ENCODE assay signal across 8 mouse cellular contexts in genomic region chr4:117658582-117659444, GRCm38 (mm10). TPM values are rescaled to one million over a fixed set of nuclear protein-coding genes. Genes with fewer than 3 reads are reported as not detected.
DNase-seq lines count a peak whose midpoint lies in the region; ATAC-seq lines count a peak whose summit lies in the region.
"Had no signal": no experiment of that assay in that cellular context is flagged by ENCODE, and none has a peak within 500 bp of the region (broad histone marks: within the 10 kb centered on the region; RNA-seq: fewer than 3 reads in every experiment).

No protein-coding gene starts in this region.

- no peaks in the 10 kb centered on the region; the same call in 1 of the 2 replicates for H3K4me1 ChIP-seq in liver, embryonic 13.5 days (replicated peaks)

- no peaks in the 10 kb centered on the region for H3K9me3 ChIP-seq in liver, embryonic 13.5 days (replicated peaks)

- no peak overlapping the region for H3K27ac ChIP-seq in liver, embryonic 13.5 days

- H3K9ac ChIP-seq in liver, embryonic 13.5 days = no peak overlapping the region

- no peaks in the 10 kb centered on the region for H3K36me3 ChIP-seq in liver, embryonic 13.5 days

- WGBS in liver, embryonic 13.5 days (ENCODE audit: insufficient replicate concordance) = 59% methylated on average over 14 of the region's 14 CpGs

- no peak overlapping the region for H3K4me2 ChIP-seq in liver, embryonic 13.5 days

- peak; percentile 29 for DNase-seq in right cerebral cortex, adult 18-20 months
- DNase-seq in right cerebral cortex, postnatal 14 days = no peak
- peak; percentile 80 for DNase-seq in embryo, embryonic 10.5 days (ENCODE audit: low spot score)
- peak; percentile 86 for DNase-seq in hindlimb bud, embryonic 11.5 days (ENCODE audit: extremely low spot score, low read depth, low spot score)
- no peak for DNase-seq in liver, embryonic 13.5 days
- DNase-seq in yolk sac, embryonic 10.5 days (ENCODE audit: low spot score) = peak; percentile 76
- no peak for DNase-seq in heart, postnatal 36 days

- ATAC-seq in liver, embryonic 13.5 days (ENCODE audit: low read depth) = 0 out of 2 replicates have a peak, but pooled peaks have one; percentile 29

- intact Hi-C loops in heart, postnatal 36 days (cut with DNase I) = no loop called here

- no peak overlapping the region for H3K4me3 ChIP-seq in liver, embryonic 13.5 days (replicated peaks)
- H3K4me3 ChIP-seq: erythroblast, embryonic 14.5 days had no signal

- H3K27me3 ChIP-seq in liver, embryonic 13.5 days = no peaks in the 10 kb centered on the region

RNA-seq across cellular contexts. Expression of gene Dmap1, which starts 23.3 kb away (rescaled TPM):
- polyA plus RNA-seq in liver, embryonic 13.5 days (2015; fragmentation: Nextera tagmentation; extraction: Ambion mirVana) = 24.0 and 24.4 TPM in 2 replicates
- total RNA-seq in heart, postnatal 36 days (2021) = 10 to 100 TPM; 18.2 to 20.3 TPM

Comparison
In these comparisons a context has a peak if more than half of its experiments do, and no peak if none do; other contexts are left out.
1. DNase-seq: peak in right cerebral cortex, adult 18-20 months (single experiment), embryo, embryonic 10.5 days (single experiment), hindlimb bud, embryonic 11.5 days (single experiment) and yolk sac, embryonic 10.5 days (single experiment); none in right cerebral cortex, postnatal 14 days (single experiment), liver, embryonic 13.5 days (single experiment) and heart, postnatal 36 days (0 of 2).